Mouse (Mus musculus) limb, embryonic 15.5 days (tissue): ENCODE results near the gene Selenop. TPM values are rescaled to one million over a fixed set of nuclear protein-coding genes. Genes with fewer than 3 reads are reported as not detected.
"Not testable (repeated sequence)": the region's sequence is repeated elsewhere in the genome, so short reads cannot be mapped to it uniquely, and the experiment has no call there.

Experiments
- ATAC-seq: fragments of 200-750 bp; cut with Nextera tagmentation; 2 replicates; pipeline ENCODE4 v1.8.0; 2017; ENCODE audit warnings: low read depth, moderate TSS enrichment; ENCODE audit not compliant: insufficient number of reproducible peaks, low FRiP score, low TSS enrichment
- H3K27ac ChIP-seq: fragments of 300-500 bp; sonication (generic); 2 replicates; pipeline ENCODE4 v1.5.1; 2015; ENCODE audit warnings: moderate library complexity, mild to moderate bottlenecking, inconsistent platforms
- H3K27me3 ChIP-seq: fragments of 300-500 bp; sonication (generic); 2 replicates; pipeline ENCODE4 v1.6.1; 2015; ENCODE audit warnings: inconsistent platforms
- H3K36me3 ChIP-seq: fragments of 300-500 bp; sonication (generic); 2 replicates; pipeline ENCODE4 v1.6.1; 2015; ENCODE audit warnings: inconsistent platforms
- H3K4me1 ChIP-seq: fragments of 300-500 bp; sonication (generic); 2 replicates; pipeline ENCODE4 v1.6.1; 2015; ENCODE audit warnings: inconsistent platforms
- H3K4me2 ChIP-seq: fragments of 300-500 bp; sonication (generic); 2 replicates; pipeline ENCODE4 v1.6.1; 2015; ENCODE audit warnings: mild to moderate bottlenecking, inconsistent platforms
- H3K4me3 ChIP-seq: fragments of 300-500 bp; sonication (generic); 2 replicates; pipeline ENCODE4 v1.5.1; 2015; ENCODE audit warnings: mild to moderate bottlenecking, inconsistent platforms
- H3K9ac ChIP-seq: fragments of 300-500 bp; sonication (generic); 2 replicates; pipeline ENCODE4 v1.6.1; 2015; ENCODE audit warnings: inconsistent platforms
- H3K9me3 ChIP-seq: fragments of 300-500 bp; sonication (generic); 2 replicates; pipeline ENCODE4 v1.6.1; 2016; ENCODE audit warnings: inconsistent platforms
- WGBS: fragments of 180-500 bp; shearing (Covaris S2); methylation state at CpG from one replicate; pipeline ENCODE4 v1.1.7; 2015; 5-methylcytosine and 5-hydroxymethylcytosine counted together
- polyA plus RNA-seq: library from polyadenylated mRNA; unstranded; fragments of >200 nt; fragmentation: Nextera tagmentation; extraction: Ambion mirVana; gene quantifications from 2 replicates; pipeline ENCODE4 v1.2.1, GENCODE M21; 2015

The Selenop gene
- polyA plus RNA-seq, result 152 and 158 TPM in 2 replicates

- no peak within 1 kb of the TSS for H3K4me3 ChIP-seq
- H3K4me1 ChIP-seq, result peaks cover 12% of the 10 kb centered on the region
- no peaks in the 10 kb centered on the region for H3K36me3 ChIP-seq
- WGBS, result 88% methylated on average over 6 of the region's 6 CpGs
- no peak within 1 kb of the TSS for H3K27ac ChIP-seq
- no peaks in the 10 kb centered on the region for H3K9me3 ChIP-seq
- no peaks in the 10 kb centered on the region for H3K27me3 ChIP-seq
- H3K9ac ChIP-seq, result no peak within 1 kb of the TSS
- ATAC-seq, result no peak
- no peak within 1 kb of the TSS for H3K4me2 ChIP-seq
These were observed at the start of gene Selenop for GRCm38 (mm10) chr15:3268247-3268646. Selenop (plus strand) TSS chr15:3268547.

GRCm38 (mm10) chr15:3218668-3219067, 49.7 kb upstream of the Selenop start:
- not testable (repeated sequence) for ATAC-seq, H3K27ac ChIP-seq, H3K9me3 ChIP-seq, H3K9ac ChIP-seq, H3K27me3 ChIP-seq, H3K4me2 ChIP-seq, H3K36me3 ChIP-seq, H3K4me3 ChIP-seq, H3K4me1 ChIP-seq
- WGBS, result 83% methylated on average over 4 of the region's 4 CpGs

DNA sequence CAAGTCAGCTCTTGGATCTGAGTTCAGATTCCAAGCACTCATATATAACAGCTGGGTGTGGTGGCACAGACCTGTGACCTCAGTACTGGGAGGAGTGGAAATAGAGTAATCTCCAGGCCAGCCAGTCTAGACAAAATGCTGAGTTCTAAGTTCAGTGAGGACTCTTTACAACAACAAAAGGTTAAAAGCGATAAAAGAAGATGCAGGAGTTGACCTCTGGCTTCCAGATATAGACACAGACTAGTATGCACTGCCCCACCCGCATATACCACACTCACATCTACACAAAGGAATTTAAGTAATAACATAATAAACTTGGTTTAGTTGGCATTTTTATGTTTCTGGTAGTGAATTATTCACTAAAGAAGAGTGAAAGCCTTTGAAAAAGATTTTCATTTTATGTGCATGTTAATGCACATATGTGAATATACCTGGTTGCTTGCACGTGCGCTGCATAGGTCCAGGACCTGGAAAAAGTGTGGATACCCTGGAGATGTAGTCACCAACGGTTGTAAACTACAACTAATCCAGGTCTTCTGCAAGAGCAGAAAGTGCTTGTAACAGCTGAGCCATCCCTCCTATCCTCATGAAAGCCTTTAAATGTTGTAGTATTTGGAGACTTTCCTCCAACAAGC, 45.4 kb upstream of the Selenop start:
- no peaks in the 10 kb centered on the region for H3K4me1 ChIP-seq
- H3K36me3 ChIP-seq, result no peaks in the 10 kb centered on the region
- no peak for ATAC-seq
- H3K4me2 ChIP-seq, result no peak overlapping the region
- no peak overlapping the region for H3K27ac ChIP-seq
- no peak overlapping the region for H3K4me3 ChIP-seq
- H3K9ac ChIP-seq, result no peak overlapping the region
- H3K27me3 ChIP-seq, result no peaks in the 10 kb centered on the region
- 83% methylated on average over 5 of the region's 5 CpGs for WGBS
- H3K9me3 ChIP-seq, result no peaks in the 10 kb centered on the region

- H3K27ac ChIP-seq, result no peak overlapping the region
- no peak for ATAC-seq
- WGBS, result 76% methylated on average over 3 of the region's 3 CpGs
- no peaks in the 10 kb centered on the region for H3K36me3 ChIP-seq
- H3K27me3 ChIP-seq, result no peaks in the 10 kb centered on the region
- no peak overlapping the region for H3K4me3 ChIP-seq
- H3K9ac ChIP-seq, result no peak overlapping the region
- no peaks in the 10 kb centered on the region for H3K4me1 ChIP-seq
- H3K9me3 ChIP-seq, result no peaks in the 10 kb centered on the region
- H3K4me2 ChIP-seq, result no peak overlapping the region
These were observed 41.8 kb upstream of the Selenop start for GRCm38 (mm10) chr15:3226573-3226972.

DNA sequence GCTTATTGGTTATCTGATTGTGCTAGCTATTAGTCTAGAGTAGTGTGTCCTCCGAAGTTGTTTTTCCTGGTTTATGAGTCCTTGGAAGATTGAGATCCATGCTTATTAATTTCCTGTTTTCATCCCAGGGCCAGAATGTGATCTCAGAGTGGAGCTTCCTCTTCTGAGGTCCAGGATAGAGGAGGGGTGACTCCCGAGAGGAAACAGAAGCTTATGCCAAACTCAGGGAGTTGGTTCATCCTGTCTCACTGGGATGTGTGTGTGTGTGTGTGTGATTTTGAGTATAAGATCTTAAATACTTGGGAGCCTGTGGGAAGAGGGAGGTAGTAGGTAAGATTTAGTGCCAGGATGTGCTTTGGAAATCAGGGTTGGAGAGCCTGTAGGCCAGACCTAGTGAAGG, 40.2 kb upstream of the Selenop start:
- no peaks in the 10 kb centered on the region for H3K27me3 ChIP-seq
- H3K27ac ChIP-seq, result no peak overlapping the region
- no peak for ATAC-seq
- no peak overlapping the region for H3K9ac ChIP-seq
- H3K9me3 ChIP-seq, result no peaks in the 10 kb centered on the region
- H3K4me1 ChIP-seq, result no peaks in the 10 kb centered on the region
- no peak overlapping the region for H3K4me2 ChIP-seq
- no peaks in the 10 kb centered on the region for H3K36me3 ChIP-seq
- 43% methylated on average over 2 of the region's 2 CpGs for WGBS
- H3K4me3 ChIP-seq, result no peak overlapping the region

DNA sequence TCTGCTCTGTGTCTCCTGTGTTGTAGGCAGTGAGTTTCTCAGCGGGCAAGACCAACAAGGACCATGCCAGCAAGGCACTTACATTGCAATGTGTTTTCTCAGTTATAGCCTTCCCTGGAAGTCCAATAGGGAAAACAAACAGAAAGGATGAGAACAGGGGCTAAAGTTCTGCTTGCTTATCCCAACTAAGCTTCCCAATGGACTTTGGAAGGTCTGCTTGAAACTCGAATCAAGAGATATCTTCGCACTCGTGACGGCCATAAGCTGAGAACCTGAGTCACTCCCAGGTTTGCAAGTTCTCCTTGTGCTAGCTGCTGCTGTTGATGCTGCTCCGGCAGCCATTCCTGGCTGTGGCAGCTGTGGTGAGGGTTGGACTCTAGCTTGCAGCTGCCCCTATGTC, 39.4 kb upstream of the Selenop start:
- H3K4me1 ChIP-seq, result no peaks in the 10 kb centered on the region

DNA sequence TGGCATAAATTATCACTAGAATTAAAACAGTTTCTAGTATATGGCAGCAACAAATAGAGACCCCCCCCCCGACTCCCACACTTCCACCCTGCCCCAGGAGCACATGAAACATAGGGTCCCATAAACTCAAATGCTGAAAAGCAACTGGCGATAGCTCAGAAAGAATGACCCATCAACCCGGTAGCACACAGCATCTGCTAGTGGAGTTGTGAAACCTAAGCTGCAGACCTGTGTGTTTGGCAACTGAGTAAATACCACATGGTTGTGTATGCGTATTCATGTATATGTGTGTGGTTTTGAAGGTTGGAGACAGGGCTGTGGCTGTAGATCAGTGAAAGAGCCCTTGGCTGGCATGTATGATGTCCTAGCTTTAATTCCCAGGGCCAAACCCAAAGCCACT, 37.3 kb upstream of the Selenop start:
- no peaks in the 10 kb centered on the region for H3K9me3 ChIP-seq
- ATAC-seq, result no peak
- no peaks in the 10 kb centered on the region for H3K4me1 ChIP-seq
- no peaks in the 10 kb centered on the region for H3K36me3 ChIP-seq
- no peak overlapping the region for H3K27ac ChIP-seq
- WGBS, result 65% methylated on average over 4 of the region's 4 CpGs
- no peak overlapping the region for H3K4me2 ChIP-seq
- H3K27me3 ChIP-seq, result no peaks in the 10 kb centered on the region
- H3K4me3 ChIP-seq, result no peak overlapping the region
- H3K9ac ChIP-seq, result no peak overlapping the region

More for the DNA sequence above, 39.4 kb upstream of the Selenop start:
- Histone ChIP-seq H3K4me3 (no peak overlapping the region), H3K4me2 (no peak overlapping the region), H3K9me3 (no peaks in the 10 kb centered on the region), H3K27me3 (no peaks in the 10 kb centered on the region), H3K36me3 (no peaks in the 10 kb centered on the region), H3K9ac (no peak overlapping the region), H3K27ac (no peak overlapping the region)
- 86% methylated on average over 6 of the region's 6 CpGs for WGBS
- ATAC-seq, result no peak

DNA sequence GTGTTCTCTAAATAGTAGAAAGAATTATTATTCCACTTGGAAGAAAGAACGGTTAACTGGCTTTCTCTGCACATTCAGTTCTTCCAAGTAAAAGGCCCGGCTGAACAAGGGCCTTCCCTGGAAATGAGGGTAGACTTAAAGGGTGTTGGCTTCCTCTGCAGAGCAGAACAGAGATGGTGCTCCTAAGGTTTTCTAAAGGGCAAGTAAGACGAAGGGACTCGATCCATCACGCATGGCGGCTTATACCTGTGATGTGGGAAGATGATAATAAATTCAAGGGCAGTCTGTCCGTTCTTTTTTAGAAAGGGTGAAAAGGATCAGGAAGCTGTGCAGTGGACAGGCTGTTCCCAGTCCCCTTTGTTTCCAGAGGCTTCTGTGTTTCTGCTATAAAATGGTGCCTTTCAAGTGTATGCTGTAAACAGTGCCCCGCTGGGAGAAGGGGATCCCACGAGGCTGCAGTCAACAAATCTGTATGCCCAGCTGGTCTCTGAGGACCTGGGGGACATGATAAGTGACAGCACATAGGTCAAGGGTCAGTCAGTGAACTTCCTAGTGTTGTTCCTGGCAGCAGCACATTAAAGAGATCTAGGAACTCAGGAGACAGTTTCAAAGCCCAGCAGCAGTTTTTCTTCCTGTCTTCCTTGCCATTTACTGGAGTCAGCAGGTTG, 36.0 kb upstream of the Selenop start:
- ATAC-seq, result no peak
- no peaks in the 10 kb centered on the region for H3K9me3 ChIP-seq
- H3K4me1 ChIP-seq, result no peaks in the 10 kb centered on the region
- no peak overlapping the region for H3K27ac ChIP-seq
- H3K4me2 ChIP-seq, result no peak overlapping the region
- H3K36me3 ChIP-seq, result no peaks in the 10 kb centered on the region
- no peaks in the 10 kb centered on the region for H3K27me3 ChIP-seq
- H3K9ac ChIP-seq, result no peak overlapping the region
- 35% methylated on average over 9 of the region's 9 CpGs for WGBS
- H3K4me3 ChIP-seq, result no peak overlapping the region

DNA sequence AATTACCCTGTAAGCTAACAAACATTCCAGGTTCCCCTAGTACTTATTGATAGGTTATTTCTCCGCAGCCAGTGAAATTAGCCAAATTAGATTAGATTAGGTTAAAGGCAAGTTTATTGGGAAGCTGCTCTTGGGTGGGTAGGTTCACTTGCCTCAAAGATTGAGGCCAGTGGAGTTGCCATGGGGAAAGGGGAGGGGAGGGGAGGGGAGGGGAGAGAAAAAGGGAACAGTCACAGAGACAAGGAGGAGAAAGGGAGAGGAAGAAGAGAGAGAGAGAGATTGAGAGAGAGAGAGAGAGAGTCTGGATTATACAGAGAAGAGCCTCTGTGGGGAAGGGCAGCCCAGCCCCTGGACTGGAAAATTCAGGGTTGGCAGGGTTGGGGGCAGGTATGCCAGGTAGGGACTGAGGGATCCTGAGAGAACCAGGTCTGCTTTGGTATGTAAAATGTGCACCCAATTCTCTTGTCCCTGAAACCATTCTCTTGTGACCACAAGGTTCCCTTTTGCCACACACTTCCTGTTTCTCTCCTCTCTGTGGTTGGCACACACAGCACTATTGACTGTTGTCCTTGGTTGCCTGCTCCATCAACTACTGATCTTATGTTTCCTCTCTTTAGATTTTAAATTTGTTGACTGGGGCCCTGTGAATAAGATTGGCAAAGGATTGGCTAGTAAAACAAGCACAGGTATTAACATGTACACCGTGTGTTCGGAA, 34.4 kb upstream of the Selenop start:
- no peak for ATAC-seq
- Histone ChIP-seq H3K36me3 (no peaks in the 10 kb centered on the region), H3K4me2 (no peak overlapping the region), H3K4me3 (no peak overlapping the region), H3K4me1 (no peaks in the 10 kb centered on the region), H3K9me3 (no peaks in the 10 kb centered on the region), H3K27me3 (no peaks in the 10 kb centered on the region), H3K9ac (no peak overlapping the region), H3K27ac (no peak overlapping the region)
- WGBS, result 74% methylated on average over 3 of the region's 3 CpGs

DNA sequence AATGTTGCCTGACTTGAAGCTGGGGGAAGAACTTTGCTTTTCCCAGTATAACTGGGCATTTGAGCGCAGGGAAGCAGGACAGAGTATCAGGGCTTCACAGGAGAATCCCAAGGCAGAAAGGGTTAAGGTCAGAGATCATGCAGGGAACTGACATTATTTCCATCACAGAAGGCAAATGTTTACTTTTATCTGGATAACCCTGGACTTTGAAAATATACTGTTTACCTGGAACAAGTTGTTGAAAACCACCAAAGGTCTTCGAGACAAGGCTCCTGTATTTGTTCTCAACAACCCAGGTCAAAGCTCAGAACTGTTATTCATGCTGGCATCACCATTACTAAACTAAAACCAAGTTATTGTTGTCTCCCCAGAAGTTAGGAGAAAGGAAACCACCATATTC, 32.0 kb upstream of the Selenop start:
- no peaks in the 10 kb centered on the region for H3K9me3 ChIP-seq
- no peaks in the 10 kb centered on the region for H3K36me3 ChIP-seq
- H3K4me1 ChIP-seq, result no peaks in the 10 kb centered on the region
- no peak for ATAC-seq
- H3K4me2 ChIP-seq, result no peak overlapping the region
- 90% methylated on average over 2 of the region's 2 CpGs for WGBS
- H3K4me3 ChIP-seq, result no peak overlapping the region
- H3K9ac ChIP-seq, result no peak overlapping the region
- H3K27ac ChIP-seq, result no peak overlapping the region
- no peaks in the 10 kb centered on the region for H3K27me3 ChIP-seq

GRCm38 (mm10) chr15:3237963-3238362, 30.4 kb upstream of the Selenop start:
- no peaks in the 10 kb centered on the region for H3K4me1 ChIP-seq
- no peak overlapping the region for H3K9ac ChIP-seq
- no peak for ATAC-seq
- H3K27me3 ChIP-seq, result no peaks in the 10 kb centered on the region
- 71% methylated on average over 1 of the region's 1 CpGs for WGBS
- no peak overlapping the region for H3K4me3 ChIP-seq
- H3K9me3 ChIP-seq, result no peaks in the 10 kb centered on the region
- no peaks in the 10 kb centered on the region for H3K36me3 ChIP-seq
- no peak overlapping the region for H3K27ac ChIP-seq
- H3K4me2 ChIP-seq, result no peak overlapping the region

DNA sequence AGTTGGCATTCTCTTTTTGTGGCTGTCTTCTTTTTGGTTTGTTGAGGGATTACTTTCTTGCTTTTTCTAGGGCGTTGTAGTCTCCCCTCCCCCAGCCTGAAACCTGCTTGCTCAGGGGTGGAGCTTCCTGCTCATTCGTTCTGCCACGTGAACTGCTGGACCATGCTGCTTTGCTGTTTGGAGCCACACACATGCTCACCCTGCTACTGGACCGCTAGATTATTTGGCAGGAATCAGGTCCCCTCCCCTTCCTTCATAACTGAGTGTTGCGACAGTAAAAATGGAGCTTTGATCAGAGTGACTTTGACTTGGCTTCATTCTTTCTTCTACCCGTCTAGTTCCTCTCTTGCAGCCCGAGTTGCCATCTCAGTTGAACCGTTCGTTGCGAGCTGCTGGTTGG, 23.3 kb upstream of the Selenop start:
- not testable (repeated sequence) for H3K36me3 ChIP-seq, H3K4me2 ChIP-seq, ATAC-seq, H3K4me3 ChIP-seq, H3K4me1 ChIP-seq, H3K9me3 ChIP-seq, H3K27me3 ChIP-seq, H3K27ac ChIP-seq, H3K9ac ChIP-seq
- 80% methylated on average over 10 of the region's 10 CpGs for WGBS
